Mouse (Mus musculus) frontal cortex, adult 2 months (tissue): ENCODE measurements around the gene Efcc1. TPM values are rescaled to one million over a fixed set of nuclear protein-coding genes. Genes with fewer than 3 reads are reported as not detected.

Experiments used
- DNase-seq, 2 experiments: peaks; one replicate each; pipeline ENCODE4 v3.0.0; 2022; ENCODE audit warnings: low spot score in 1 of 2; ENCODE audit errors: extremely low spot score in 1 of 2
- polyA plus RNA-seq: library from polyadenylated mRNA; depleted of rRNA; stranded (reverse); fragments of >200 nt; gene quantifications from 2 replicates; pipeline ENCODE4 v1.2.3, GENCODE M21; 2012

Gene Efcc1
- polyA plus RNA-seq, 1 experiment = 4.5 TPM

DNA sequence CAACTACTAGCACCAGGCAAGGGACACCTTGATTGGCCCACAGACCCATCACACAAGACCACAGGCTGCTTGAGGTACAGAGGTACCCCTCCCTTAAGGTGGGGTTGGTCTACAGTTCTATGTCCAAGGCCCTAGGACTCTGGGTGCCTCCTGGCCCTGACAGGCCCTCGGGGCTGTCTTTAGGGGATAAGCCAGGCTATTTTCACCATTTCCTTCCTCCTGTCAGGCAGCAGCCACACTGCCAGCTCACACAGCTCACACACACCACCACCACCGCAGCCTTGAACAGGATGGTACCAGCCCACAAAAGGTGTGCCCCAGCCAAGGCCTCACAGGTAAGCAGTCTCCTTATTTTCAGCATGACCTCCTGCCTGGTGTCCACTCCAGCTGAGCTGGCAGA lies 47.2 kb downstream of the Efcc1 start, which contains the start of gene Gp9:
Gene Gp9, plus strand, starts transcription at position 231 of the 400 bp plus-strand sequence.
- DNase-seq = no peak

DNA sequence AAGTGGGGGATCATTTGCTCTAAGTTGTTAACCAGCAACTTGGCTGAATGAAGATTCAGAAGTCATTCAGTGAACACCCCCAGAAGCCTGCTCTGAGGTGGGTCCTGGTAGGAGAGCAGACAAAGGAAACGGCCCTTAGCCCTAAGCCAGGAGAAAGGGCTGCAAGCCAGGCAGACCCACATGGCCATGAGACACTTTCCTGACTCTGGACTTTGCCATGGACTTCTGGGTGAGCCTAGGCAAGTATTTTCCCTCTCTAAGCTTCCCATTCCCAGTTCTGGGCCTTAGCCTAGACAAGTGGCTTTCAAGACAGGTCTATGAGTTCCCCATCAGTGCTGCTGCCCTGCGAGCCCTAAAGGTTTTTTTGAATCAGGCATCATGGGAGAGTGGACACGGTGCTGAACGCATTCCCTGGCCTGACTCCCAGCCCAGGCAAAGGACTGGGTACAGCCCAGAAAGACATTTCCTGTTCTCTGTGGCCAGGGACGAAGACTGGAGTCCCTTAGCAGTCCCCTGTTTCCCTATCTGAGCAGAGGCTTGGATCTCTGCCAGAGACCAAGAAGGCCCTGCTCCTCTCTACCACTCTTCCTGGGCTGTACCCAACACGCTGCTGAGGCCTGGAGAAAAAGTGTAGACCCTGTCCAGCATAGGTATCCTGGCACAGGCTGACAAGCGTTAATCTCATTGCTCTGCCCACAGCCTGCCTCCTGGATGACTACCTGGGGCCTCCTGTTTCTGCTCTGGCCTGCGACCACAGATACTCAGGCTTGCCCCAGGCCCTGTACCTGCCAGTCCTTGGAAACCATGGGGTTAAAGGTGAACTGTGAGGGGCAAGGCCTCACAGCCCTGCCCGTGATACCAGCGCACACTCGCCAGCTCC lies 47.9 kb downstream of the Efcc1 start:
- no peak for DNase-seq

DNA sequence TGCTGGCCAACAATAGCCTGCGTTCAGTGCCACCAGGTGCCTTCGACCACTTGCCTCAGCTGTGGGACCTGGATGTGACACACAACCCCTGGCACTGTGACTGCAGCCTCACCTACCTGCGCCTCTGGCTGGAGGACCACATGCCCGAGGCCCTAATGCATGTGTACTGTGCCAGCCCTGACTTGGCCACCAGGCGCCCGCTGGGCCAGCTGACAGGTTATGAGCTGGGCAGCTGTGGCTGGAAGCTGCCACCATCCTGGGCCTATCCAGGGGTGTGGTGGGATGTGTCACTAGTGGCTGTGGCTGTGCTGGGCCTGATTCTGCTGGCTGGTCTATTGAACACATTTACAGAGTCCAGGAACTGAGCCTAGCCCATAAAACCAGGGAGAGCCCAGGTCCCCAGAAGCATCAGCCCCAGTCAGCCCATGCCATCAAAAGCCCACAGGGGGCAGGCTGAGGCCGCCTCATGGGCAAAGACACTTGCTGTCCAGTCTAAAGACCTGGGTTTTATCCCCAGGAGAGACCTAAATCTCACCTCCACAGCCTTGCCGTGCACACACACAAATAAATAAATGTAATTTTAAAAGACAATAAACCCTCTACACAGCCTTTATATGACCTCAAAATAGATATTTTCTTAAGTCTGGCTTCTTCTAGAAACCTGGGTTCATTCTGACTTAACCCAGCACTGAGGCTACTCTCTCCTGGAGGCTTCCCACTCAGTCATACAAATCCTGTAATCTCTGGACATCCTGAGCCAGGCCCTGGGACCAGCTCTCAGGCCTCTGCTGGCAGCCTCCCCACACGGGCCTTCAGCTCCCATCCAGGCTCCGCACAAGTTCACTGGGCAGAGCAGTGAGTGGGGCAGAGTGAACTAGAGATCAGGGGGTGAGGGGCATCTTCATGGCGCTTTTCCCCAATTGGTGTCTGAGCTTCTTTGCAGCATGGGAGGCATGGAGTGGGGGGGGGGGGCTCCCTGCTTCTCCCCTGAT lies 48.8 kb downstream of the Efcc1 start:
- DNase-seq = no peak

DNA sequence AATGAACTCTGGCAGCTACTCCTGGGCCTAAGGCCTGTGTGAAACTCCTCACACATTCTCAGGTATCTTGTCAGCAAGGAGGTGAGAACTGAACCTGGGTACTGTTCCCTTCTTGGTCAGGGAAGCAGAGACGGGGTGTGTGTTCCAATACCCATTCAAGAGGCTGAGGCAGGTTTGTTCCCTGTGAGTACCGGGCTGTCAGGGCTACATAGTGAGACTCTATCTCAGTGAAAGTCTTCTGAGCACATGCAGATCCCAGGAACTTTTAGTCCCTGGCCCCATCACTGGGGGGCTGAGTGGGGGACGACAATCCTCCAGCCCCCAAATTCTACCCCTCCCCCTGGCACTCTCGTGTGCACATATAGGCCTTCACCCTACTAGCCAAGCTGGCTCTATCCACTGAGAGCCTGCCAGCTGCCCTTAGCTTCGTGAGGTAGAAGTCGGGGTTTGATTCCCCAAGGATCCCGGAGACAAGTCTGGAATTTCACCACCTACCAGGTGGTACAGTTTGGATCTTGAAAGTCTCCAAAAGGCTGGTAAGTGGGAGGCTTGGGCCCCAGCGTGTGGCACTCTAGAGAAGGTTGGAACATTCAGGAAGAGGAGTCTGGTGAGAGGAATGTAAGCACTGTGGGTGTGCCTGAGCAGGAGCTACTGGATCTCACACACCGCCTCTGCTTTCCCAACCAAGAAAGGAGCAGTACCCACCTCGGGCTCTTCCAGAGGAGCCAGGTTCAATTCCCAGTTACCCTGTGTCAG lies 50.1 kb downstream of the Efcc1 start:
- DNase-seq = no peak

DNA sequence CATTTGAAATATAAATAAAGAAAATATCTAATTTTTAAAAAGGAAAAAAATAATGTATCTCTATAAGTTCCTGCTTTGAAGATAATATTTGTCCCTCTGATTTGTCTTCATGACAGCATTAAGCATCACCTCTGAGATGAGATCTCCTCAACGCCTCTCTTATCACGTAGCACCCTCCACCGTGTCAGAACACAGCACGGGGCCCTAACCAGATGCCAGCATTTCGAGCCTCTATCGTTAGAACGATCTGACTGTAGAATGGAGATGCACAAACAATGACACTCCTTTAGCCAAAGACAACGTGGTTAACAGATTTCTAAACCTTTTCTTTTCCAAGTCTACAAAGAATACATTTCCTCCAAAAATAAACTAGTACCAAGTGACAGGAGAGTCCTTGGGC lies 53.4 kb downstream of the Efcc1 start:
- DNase-seq = no peak

DNA sequence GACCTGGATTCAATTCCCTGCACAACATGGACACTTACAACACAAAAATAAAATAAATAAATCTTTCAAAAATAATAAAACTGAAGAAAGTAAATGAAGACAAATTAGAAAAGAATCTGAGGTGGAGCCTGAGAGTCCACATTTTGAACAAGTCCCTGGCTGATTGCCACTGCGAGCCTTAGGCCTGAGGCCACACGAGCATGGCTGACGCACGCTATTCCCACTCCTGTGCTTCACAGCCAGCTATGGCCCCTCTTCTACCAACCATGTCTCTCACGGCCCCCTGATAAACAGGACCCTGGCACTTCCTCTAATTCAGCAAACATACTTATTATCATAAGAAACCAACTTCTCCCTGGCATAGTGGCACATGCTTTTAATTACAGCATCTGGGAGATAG lies 56.0 kb downstream of the Efcc1 start:
- no peak for DNase-seq

DNA sequence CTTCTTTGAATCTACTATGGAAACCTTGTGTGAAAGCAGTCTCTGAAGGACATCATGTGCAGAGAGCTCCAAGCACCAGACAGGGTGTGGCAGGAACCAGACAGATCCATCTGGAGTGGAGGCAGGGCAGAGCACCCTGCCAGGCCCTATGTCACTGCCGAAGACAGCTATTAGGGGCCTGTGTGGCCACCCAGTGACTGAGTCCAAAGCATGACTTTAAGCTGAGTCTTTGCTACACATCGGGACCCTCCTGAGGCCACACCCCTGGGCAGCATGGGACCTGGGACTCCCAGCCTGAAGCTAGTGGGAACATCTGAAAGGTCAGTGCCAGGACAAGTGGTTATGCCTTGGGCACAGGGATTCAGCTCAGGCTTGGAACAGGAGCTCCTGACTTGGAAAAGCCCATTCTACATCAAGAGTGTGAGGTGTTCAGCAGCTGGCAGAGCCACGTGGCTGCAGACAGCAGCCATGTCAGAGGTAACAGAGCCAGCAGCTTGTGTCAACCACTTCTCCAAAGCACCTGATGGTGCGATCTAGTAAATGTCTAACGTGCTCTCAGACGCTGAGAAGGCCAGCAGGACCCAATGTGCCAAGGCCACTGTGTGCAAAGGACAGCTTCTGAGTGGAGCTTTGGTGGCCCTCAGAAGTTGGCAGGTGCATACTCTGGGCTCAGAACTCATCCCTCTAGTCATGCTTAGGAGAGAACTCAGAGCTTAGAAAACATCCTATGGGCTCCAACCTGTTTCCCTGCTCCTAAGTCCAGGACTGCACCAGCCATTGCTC lies 56.6 kb downstream of the Efcc1 start:
- no peak for DNase-seq

DNA sequence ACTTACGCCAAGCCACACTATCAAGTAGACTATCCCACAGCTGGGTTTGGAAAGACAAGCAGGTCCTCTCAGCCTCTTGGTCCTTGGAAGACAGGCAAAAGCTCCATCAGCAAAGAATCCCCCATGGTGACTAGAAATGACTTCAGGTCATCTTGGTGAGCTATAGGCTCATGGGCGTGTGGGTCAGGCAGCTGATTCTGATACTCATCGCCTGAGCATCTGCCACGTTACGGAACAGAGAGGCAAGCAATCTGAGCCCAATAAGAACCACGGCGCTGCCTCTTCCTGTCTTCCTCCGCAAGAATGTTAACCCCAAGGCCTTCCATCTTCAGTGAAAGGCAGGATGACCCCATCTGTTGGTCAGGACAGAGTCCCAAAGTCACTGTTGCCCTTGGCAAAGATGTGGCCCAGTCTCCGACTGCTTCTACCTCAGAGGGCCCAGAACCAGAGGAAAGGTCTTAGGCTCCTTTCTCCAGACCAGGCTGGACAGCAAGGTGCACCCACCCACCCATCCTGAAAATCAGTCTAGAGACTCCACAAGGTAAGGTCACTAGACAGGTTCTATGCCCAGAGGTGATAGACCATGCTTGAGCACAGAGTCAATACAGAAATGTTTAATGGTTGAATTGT lies 57.7 kb downstream of the Efcc1 start:
- DNase-seq = no peak

DNA sequence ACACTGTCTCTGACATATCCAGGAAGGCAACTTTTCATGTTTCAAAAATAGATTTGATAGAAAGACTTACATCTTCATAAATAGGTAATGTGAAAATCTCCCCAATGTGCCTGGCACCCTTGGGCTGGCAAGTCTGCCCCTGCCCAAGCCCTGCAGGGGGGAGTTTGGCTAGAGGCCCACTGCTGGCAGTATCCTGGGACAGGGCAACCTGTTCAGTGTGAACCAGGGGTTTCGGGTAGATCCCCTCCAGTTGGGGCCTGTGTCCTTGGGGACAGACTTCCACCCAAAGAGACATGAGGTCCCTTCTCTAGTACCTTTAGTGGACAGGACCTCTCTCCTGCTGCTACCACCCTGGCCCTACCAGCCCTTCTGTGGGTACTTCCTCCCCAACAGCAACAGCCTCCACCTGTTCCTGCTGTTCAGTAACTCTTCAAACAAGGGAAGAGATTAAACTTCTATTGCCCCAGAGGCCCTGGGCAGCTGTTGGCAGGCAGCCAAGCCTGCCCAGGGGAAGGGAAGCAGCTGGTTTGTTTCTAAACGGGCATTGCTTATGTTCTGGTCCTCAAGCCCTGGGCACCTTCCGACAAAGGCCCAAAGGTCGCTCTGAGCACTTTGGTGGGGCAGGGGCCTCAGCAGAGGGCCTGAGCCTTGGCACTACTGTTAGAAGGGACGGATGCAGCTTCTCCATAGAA lies 58.4 kb downstream of the Efcc1 start:
- no peak for DNase-seq

DNA sequence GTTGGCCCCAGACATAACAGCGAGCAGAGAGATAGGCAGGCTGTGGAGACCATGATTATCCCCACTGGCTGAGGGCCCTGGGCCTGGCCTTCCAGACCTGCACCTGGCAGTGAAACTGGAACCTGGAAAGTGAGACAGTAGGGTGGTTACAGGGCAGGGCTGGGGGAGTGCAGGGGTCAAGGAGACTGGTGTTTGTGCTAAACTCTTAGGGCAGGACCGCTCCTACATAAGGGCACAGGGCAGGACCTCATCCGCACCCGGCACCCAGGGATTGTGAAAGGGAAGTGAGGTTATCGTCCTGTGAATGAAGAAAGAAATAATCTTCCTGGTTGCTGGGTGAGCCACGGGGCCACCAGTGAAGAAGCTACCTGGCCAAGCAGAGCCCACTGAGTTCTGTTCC lies 59.1 kb downstream of the Efcc1 start:
- no peak for DNase-seq

DNA sequence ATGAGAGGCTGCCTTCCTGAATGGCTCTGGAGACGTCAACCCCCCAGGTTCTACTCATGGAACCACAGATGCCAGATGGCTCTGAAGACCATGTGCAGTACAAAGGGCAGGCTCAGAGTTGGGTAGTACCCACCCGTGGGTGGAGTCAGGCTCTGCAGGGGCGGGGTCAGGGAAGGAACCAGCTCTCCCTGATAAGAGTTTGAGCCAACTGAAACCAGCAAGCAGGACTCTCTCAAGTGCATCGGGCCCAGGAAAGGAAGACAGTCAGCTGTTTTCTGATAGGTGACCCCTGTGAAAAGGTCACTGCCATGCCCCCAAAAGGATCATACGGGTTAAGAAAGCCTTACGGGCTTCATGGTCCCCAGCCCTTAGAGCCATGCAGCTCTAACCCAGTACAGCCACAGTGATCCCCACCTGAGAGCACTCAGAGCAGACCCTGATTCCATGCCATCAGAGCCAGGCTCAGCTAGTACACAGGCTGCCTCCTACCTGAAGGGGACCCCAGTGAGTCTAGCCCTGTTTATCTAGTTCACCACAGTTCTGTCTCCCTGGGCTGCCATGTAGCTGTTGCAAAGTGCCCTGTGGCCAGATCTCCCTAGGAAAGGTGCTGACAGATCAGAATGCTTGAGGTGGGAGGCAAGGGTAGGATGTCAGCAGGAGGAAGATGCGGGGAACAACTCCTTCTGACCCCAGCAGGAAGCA lies 60.3 kb downstream of the Efcc1 start:
- DNase-seq = no peak

DNA sequence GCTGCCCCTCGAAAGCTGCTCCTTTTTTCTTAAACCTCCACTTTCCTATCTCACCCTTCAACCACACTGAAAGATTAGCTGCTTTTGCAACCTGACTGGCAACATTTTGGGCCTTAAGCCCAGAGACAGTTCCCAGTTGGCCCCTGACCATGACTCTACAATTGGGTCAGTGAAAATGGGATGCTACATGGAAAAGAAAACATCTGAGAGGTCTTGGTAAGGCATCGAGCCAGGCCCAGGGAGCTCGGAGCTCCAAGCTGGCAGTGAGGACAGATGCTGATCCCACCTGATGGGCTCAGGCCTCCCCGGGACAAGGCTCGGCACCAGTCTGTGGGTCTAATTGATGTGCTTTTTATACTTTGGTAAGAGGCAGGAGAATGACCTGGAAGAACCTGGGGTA lies 61.2 kb downstream of the Efcc1 start:
- DNase-seq = no peak

DNA sequence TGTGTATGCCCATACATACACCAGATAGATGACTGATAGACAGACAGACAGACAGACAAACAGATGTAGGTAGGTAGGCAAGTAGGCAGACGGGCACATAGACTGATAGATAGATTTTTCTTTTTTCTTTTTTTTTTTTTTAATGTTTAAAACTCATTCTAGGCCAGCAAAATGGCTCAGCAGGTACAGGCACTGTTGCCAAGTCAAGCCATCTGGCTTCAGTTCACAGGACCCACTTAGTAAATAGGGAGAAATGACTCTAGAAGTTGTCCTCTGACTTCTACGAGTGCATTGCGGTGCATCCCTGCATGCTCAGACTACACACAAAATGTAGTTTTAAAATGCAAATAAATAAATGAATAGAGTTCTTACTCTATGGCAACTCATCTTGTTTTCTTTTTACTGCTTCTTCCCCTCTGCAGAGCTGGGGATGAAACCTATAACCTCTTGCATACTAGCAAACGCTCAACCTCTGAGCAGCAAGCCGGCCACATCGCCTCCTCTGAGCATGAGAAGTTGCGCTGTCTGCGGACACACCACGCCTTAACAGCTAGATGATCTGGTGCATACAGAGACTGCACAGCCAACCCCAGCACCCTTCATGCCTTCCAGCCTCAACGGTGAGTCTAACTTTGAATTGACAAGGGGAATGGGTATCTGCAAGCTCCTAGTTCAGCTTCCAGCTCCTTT lies 63.3 kb downstream of the Efcc1 start:
- no peak for DNase-seq

DNA sequence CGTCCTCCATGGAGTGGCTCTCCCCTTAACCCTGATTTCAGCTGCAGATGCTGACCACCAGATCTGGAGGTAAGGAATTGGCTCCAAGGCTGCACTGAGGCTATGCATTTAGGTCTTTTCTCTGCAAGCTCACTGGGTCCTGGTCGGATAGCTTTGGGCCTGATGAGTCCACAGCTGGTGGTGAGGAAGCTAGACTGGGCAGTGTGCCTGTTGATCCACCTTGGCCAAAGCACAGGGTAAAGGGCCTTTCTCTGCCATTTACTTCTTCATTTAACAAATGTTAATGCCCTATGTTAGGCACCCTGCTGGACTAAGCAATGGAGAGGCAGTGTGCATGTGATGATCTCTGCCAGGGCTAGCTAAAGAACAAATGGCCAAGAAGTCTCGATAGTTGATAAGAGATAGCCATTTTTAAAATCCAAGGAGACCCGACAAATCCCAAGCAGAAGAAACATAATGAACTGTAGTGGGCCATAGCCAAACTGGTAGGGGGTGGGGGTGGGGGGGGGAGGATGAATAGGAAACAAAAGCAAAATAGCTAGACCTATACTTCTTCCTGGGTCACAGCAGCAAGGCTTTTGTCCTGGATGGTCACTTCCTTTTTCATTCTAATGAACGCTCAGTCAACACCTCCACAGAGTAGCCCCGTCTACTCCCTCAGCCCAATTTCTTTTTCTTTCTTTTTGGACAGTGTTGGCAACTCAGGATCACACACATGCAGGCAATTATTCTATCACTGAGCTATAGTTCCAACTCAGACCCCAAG lies 64.9 kb downstream of the Efcc1 start:
- no peak for DNase-seq

DNA sequence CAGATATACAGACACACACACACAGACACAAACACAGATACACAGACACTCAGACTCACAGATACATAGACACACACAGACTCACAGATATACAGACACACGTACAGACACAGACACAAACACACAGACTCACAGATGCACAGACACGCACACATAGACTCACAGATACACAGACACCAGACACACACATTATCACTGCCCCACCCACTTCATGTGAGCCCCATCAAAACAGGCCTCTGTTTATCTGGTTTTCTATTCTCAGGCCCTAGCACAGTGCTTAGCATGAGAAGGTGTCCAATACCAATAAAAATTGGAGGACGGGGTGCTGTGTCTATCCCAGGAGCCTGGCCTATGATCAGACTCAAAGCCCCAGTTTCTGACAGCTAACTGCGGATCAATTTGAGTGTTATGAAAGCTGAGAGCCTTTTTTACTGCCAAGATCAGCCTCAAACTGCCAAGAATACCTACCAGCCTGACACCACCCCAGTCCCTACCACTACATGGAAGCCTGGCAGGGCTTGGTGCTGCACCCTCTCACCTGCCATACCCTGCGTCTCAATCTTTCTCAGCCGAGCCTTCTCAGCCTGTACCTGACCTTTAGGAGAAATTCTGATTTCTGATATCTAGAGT lies 65.7 kb downstream of the Efcc1 start:
- no peak for DNase-seq

DNA sequence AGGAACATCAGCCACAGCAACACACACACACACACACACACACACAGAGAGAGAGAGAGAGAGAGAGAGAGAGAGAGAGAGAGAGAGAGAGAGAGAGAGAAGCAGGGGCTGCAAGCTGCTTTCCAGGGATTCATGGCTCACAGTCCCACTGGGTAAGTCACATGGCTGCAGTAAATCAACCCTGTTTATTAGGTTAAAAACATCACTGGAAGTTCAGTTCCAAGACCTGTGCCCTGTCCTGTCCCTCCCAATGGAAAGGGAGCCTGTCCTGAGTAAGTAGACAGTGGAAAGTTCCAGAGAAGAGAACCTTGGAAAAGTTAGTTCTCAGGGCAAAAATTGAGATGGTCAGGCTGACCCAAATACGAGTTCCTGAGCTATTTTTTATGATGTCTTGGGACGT lies 66.7 kb downstream of the Efcc1 start:
- no peak for DNase-seq

DNA sequence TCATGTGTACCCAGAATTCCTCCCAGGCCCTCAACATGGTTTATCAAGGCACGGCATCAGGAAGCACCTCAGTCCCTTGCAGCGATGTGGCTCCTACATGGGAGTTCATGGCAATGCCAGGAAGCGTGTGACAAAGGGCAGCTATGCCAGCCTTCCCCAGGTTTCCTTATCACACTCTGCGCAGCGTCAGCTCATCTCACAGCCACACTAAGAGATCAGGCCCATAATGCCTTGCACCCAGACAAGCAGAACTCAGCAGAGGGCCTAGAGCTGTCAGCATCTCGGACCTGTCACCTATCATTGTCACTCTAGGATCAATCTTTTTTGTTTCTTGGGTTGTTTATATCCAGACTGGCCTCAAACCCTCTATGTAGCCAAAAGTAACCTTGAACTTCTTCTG lies 68.9 kb downstream of the Efcc1 start:
- no peak for DNase-seq
